In the genomic region with DNA sequence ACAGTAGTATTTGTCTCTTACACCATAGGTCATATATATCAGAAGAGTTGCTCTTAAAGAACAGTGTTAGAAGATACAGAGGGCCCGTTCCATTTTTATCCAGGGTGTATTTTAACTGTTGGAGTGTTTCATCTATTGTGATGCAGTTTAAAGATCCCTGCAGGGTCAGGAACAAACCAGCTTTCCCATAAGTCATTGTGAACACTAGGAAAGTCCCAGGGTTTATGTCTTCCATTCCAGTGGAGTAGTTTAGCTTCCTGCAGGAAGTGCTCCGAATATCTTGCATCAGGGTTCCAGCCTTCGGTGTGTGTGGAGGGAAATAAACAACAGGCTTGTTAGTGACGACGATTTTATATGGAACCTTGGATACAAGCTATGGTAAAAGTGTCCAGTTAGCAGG, we compare ENCODE assay signal across 15 mouse cellular contexts.
"Had no signal": no experiment of that assay in that cellular context is flagged by ENCODE, and none has a peak within 500 bp of the region (broad histone marks: within the 10 kb centered on the region; RNA-seq: fewer than 3 reads in every experiment).

No protein-coding gene starts in this region.

- DNase-seq: cerebellum, adult 8-10 months; cerebellum, adult 9-10 months; cerebellum, adult 9-11 months; cerebellum, postnatal 10 days; cerebellum, postnatal 14 days; cerebellum, postnatal 25 days; cerebellum, postnatal 36 days; embryo, embryonic 11 days; forebrain, postnatal 0 days; gastrocnemius, adult 2 months; gastrocnemius, postnatal 10 days; gastrocnemius, postnatal 14 days; gastrocnemius, postnatal 25 days; gastrocnemius, postnatal 36 days; heart, adult 2 months had no signal
